Mouse (Mus musculus) thymus, postnatal 4 days (tissue): ENCODE measurements around the gene Lekr1.
A peak's percentile ranks its signal among the peaks of the same experiment; 100 is the strongest.
"Not testable (repeated sequence)": the region's sequence is repeated elsewhere in the genome, so short reads cannot be mapped to it uniquely, and the experiment has no call there.

Experiments
- DNase-seq: peaks from one replicate; pipeline ENCODE4 v3.0.0; 2021

Lekr1 gene

DNA sequence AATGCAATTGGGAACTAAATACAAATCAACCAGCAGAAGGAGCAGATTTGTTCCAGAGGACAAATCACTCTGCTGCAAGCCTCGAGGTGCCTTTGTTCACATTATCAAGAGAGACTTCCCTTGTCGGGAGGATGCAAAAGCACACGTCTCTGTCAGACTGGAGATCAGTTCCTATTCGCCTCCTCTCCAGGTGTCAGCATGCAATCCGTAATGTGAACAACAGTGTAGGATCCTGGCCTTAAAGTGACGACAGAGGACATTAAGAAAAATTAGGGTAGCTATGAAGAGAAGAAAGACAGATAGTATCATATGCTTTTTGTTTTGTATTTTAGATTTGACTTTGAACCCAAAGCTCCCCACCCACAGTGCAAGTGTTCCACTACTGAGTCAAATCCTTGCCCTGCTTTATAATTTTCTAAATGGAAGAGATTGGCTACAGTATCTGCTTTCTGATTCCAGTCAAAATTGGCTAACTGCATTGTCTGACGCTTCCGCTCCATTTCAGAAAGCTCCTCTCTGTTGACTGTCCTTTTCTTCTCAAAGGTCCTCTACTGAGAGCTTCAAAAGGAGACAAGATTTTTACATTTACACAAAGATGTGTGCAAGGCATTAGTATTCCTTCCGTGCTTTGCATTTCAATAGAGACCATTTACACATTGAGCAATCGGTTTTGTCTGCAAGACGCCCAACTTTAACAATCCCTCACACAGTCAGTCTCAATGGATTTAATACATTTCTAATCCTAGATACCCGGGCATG, 8.9 kb upstream of the Lekr1 start:
- no peak for DNase-seq

DNA sequence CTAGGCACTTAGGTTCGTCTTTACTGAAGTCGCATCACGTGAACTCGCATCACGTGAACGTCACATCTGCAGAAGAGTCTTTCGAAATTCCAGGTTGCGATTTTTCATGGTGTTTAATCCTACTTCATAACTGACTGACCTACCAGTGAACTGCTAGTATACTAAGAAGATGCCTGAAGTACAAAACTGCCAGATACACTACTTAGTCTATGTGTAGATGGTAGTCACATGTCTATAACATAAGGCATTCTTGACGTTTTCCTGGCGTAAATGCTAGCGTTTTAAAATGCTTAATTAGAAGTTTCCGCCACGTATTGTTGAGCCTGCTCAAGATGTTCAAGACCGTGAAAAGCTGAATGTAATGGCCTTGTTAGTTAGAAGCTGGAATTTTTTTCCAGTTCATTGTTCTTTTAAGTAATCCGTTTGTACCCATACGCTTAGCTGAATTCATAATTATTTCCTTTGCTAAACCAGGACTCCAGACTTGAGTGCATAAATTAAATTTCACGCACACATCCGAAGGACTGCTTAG, 7.9 kb upstream of the Lekr1 start:
- DNase-seq: no peak

DNA sequence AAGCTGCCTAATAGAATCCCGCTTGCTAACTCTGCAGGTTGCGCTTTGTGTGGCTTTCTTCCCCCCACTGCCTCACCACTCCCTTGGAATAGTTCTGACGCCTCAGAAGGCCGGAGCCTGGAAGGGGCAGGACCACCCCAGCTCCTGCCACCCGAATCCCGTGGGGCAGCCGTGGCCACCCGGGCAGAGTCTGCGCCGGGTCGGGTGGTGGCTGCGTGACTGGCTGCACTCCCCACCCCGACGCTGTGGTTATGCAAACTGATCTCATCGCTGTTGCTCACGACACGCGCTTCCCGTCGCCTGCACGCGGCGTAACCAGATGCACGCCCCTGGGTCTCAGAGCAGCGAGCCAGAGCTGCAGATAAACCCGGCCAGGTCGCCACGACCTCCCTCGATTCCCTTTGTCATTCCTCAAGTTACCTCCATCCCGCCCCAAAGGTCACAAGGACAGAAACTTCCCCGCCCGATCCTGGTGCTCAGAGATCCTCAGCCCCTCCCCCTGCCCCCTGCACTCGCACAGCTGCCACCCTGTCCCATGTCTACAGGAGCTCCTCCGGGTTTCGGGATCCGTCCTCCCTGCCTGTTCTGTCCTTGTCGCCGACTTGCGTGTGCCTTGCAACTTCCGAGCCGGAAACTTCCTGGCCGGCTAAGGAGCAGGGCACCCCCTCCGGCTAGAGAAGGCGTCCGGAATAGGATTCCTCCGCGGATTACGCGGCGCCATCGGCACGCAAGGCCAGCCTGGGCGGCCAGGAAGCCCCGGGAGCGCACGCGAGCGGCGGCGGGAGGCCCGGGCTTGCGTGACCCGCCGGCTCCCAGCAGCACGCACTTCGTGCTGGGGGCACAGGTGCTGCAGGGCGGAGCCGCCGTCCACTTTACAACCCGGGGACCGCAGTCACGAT, 7.1 kb upstream of the Lekr1 start:
- peak; percentile 82 for DNase-seq

DNA sequence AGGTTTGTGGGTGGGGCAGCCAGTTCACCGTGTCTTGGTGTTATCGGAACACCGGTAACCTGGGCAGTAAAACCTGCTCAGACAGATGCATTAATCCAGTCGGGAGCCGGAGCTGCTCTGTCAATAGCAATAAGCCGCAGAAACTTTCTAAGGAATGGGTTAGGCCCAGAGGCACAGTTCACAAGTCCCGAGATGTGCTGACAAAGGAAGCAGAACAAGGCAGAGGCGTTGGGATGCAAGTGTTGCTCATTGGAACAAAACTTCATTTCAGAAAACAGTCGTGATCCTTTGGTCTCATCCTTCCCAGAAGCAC, 6.5 kb upstream of the Lekr1 start:
- no peak for DNase-seq

DNA sequence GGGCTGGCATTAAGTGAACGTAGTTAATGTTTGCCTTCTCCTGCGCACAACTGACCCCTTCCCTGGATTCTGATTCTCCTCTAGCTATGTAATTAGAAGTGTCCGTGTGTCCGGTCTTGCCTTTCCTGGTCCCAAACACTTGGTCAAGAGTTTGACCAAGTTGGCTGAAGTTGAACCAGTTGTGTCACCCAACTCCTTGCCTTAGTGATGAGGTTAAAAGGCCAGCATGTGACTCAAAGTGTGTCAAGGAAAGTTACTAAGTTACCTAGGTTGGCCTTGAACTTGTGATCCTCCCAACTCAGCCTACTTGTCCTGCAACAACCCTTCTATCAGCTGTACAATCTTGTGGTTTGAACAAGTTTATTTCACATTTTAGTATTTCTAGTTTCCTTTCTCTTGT, 5.7 kb upstream of the Lekr1 start:
- DNase-seq: no peak

DNA sequence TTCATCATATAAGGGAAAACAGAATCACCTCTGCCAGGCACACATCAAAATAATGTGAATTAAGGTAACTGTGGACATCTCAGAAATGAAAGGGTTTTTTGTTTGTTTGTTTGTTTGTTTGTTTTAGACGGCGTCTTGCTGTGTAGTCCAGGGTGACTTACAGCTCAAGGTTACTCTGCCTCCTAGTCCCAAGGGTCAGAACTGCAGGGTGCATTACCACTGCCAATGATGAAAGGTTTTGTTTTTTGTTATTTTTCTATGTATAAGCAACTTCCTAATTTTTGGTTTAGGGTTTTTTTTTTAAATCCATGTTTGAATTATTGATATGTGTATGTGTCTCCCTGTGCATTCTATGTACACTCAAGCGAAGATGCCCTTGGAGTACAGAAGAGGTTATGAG, 4.3 kb upstream of the Lekr1 start:
- DNase-seq: no peak

DNA sequence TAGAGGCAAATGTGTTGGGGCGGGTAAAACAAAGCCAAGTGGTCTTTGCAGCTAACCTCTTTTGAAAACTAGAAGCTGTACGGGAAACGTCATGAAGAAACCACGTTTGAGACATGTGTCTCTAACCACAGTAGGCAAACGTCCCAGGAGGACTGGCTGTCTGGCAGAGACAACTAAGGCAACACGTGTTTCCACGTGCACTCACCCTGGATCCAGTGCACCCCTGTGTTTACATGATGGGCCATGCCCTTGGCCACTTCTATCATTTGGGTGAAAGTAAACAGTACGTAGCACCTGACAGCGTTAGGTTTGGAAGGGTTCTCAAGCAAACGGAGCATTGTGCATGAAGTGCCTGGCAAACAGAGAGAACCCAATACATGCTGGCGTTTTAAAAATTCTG, 2.9 kb upstream of the Lekr1 start:
- DNase-seq: peak; percentile 55

DNA sequence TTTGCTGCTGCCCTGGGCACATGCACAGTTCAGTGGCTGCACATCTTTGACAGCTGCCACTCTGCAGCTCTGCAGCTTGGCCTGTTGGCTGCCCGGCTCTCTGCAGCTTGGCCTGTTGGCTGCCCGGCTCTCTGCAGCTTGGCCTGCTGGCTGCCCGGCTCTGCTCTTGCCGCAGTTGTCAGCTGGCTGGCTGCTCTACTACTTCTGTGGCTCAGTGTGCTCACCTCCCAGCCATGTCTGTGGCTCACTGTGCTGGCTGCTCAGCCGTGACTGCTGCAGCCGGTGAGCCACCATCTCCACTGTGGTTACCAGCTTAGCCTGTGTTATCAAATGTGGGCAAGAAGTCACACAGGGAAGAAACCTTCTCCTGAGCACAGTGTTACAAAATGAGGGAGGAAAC, 4.2 kb downstream of the Lekr1 start:
- no peak for DNase-seq

DNA sequence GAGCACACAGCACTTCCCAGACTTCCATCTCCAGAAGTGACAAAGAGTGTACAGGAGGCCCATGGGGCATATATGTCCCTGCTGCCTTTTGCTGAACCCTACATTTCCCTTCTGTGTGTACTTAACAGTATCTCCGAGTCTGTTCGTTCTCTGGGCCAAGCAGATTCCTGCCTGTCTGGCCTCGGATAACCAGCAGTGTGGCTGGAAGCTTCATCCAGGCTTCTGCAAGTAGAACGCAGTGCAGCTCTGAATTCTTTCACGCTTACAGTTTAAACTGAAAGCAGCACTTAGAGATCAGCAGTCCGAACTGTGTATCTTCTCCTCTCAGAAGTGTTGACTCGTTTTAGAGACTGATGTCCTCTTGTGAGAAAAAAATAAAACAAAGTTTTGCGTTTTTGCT, 7.7 kb downstream of the Lekr1 start:
- no peak for DNase-seq

DNA sequence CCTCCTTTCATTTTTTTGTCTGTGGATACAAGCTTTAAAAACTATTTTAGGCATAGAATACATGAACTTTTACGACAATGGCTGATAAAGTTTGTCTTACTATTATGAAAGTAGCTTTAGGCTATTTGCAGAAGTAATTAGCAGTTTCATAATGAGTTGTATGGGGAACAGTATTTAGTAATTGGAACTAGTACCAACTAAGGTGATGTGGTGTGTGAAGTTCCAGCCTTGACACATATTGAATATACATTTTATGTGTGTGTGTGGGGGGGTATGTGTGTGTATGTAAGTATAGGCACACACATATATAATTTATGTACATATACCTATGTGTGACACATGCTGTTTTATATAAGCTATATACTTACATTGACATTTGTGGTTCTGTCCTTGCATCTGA, 14.6 kb downstream of the Lekr1 start:
- no peak for DNase-seq

DNA sequence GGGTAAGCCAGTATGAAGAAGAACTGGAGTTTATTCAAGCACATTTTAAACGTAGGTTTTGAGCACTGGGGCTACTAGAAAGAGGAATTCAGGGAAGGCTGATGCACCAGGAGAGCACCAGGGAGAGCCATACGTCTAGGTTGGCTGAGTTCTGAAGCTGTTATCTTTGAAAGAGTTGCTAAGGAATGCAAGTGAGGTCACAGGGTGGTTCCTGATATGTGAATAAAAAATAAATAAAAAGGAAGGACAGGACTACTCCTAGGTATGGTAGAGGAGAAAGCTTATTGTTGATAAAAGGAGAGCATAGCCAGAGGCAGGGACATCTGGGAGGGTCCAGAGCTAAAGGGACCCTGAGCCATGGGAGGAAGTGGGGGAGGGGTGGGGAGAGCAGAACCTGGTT, 23.7 kb downstream of the Lekr1 start:
- no peak for DNase-seq

DNA sequence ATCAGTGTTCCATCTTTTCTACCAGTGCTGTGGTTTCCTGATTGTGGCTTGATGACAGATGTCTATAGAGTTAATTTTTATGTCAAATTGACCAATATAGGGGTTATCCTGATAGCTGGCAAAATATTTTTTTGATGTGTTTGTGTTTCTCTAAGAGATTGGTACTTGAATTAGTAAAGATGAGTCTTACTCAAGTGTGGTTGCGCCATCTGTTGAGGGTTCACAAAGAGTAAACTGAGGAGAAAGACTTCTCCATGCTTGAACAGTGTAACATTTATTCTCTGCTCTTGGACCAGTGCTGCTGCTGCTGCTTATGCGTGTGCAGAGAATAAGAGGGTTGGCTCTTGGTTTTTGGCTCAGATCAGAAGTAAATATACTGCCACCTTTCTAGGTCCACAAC, 24.8 kb downstream of the Lekr1 start:
- no peak for DNase-seq

DNA sequence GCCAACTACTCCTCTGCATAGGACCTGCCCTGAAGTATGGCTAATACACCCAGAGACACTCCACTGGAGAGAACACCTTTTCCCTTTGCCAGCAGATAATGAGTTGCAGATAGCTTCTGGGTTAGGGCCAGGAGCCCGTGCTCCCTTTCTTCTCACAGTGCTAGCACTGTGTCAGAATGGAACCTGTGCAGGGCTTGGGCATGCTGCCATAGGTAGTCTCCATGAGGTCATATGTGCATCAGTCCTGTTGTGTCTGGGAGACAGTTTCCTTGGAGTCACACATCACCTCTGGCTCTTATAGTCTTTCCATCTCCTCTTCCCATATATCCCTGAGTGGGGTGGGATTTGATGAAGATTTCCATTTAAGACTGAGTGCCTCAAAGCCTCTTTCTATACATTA, 33.7 kb downstream of the Lekr1 start:
- no peak for DNase-seq

DNA sequence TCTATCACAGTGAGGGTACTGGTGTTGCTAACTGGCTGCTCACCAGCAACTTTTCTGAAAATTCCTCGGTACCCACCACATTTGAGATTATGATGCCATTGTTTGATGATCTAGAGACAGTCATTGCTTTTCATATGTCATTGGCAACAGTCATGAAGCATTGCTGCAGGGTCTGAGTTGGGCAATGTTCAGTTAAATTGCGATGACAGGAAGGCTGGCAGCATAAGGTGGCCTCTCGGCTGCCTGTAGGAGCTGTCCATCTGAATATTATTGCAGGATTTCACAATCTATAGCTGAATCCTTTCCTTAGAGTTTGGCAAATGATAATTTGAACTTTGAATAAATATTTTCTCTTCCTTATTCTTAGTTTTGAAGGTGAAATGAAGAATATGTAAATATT, 48.3 kb downstream of the Lekr1 start:
- no peak for DNase-seq

DNA sequence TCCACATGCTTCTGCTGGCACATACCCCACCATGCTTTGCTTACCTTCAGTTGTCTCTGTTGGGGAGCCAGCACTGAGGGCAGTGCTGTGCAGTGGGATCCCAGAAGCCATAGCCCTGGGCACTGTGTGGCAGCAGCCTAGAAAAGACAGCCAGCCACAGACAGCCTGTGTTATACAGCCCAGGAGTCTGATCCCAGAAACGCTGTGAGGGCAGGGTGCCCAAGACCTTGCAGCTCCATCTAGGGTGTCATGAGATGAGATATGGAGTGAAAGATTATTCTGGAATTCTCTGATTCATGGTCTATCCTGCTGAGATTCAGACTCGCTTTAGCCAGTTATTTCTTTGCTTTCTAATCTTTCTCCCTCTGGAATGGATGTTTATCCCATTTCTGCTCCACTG, 51.4 kb downstream of the Lekr1 start:
- DNase-seq: no peak

DNA sequence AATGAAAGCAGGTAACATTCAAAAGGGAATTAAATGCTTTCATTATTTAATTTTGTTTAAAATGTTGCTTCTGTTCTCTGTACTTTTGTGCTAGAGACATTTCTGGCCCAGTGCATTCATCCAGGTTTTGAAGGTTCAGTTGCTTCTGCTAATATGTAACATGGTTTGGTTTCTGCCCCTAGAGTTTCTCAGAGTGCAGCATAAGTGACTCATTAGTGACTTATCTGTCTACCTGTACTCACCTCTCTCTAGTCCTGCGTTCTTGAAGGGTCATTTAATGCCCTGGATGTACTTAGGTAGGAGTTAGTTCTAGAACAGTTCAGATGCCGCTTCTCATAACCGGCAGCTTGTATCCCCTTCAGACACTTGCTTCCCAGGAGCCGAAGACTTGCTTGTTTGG, 56.9 kb downstream of the Lekr1 start:
- no peak for DNase-seq

DNA sequence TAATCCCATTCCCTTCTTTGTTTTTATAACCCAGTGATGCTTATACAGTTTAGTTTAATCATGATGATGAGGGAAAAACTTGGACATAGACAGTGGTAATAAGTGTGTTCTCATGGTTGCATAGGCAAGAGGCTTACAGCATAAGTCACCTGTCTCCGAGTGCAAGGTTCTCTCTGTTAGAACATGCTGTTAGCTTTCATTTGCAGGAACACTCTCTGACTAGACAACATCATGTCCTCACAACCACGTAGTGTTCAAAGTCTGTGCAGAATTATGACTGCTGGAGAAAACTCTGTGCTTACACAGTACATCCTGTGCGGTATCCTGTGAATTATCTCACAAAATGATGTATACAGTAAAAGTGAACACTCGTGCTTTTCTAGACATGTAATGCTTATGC, 57.6 kb downstream of the Lekr1 start:
- DNase-seq: no peak

DNA sequence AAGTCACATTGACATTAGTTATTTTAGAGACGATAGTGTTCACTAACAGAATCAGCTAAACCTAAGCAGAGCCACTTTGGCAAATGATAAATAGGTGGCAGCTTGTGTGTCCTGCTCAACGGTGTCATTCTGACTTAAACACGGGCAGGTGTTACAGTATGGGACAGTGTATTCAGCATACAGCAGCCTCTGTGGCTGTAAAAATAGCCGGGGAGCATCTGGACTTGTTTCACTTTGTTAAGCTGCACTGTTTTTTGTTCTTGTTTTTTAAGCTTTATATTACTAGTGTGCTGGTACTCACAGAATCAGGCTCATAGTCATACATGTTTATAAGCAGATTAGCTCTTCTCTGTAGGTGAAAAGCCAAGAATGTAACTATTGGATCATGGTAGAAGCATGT, 71.8 kb downstream of the Lekr1 start:
- no peak for DNase-seq

DNA sequence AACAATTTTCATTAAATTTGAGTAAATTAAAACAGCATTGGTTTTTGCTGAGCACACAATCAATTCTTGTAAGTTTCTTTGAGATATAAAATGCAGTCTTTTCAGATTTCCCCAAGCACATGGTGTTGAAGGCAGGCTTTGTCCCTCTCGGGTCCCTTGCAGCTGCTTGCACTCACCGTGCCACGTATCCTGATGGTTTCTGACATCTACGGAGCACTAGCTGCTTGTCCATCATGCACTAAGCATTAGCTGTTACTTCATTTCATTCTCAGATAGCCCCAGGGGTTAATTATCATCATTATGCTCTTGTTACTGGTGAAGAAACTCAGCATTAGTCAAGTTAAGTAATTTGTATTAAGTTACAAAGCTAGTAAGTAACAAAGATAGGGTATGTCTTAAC, 78.9 kb downstream of the Lekr1 start:
- DNase-seq: no peak

DNA sequence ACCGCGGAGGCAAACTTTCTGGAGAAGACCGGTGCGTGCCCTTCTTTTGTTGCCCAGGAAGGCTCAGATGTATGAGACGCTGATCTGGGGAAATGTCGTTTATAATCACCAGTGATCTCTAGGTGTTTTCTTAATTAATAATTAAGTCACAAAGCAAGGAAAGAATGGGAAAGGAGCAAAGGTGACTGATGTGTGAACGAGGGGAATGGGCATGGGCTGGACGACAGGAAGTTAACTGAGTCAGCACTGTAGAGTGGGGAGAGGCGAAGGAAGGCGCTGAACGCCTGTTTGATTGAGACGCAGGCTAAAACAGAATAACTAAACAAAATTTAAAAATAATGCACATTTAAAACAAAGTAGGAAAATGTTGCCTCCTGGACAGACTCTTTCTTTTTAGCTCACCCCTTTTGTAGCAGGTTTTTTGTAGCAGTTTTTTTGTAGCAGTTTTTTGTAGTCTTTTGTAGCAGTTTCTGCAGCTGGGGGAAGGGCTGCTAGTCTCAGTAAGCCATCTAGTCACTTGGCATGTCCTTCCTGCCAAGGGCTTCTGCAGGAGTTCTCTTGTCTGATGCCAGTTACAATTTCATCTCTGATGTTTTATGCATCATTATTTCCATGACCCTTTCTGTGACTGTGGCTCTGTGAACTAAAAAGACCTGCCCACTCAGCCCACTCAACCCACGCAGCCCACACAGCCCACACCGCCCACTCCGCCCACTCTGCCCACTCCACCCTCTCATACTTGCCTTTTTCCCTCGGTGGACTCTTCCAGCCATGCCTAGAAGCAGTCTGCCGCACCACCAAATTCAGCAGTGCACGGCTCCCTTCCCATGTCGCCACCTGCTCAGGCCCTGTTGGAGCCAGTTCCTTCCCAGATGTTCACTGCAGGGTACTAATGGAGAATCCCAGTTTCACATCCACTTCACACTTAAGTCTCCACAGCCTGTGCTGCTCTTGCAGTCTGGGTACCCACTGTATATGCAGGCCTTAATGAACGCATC, 98.8 kb downstream of the Lekr1 start:
- peak; percentile 13 for DNase-seq

DNA sequence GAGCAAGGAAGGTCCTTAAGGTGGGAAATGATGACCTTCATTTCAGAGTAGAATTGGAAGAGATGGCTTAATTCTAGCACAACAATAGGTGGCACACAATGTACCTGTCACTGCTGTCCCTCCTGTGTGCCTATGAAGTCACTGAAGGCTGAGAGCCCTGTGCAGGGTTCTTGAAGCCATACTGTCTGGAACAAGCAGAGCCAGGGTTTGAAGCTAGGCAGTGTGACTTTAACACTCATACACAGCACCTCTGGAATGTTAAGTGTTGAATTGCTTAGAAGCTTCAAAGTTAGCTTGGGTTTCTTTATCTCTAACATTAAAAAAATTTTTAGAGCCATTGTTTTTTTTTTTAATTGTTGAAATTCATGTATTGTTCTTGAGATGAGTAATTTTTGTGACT, 100.4 kb downstream of the Lekr1 start:
- no peak for DNase-seq

DNA sequence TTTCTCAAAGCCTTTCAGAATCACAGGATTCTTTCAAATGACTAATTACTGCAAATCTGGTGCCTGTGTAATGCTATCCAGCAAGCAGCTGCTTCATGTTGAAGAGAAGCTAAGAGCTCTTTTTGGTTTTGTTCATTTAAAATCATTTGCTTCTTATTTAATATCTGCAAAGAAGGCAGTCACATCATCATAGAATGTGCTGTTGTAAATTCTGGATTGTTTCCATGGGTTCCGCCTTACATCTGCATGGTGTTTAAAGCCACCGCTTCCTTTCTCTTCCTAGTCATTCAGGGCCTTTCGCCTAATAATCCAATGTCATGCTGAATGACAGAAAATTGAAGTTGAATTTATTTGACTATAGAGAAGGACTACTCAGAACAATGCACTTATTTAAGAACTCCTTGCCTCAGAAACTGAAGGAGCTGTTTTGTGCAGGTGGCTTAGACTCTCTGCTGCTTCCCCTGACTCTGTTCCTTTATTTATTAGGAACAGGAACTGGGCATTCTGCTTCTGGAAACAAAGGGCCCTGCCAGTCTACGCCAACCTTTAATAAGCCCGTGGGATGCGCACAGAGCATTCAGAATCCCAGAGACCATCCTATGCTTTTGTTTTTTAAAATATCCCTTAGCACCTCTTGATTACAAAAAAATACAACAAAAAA, 101.3 kb downstream of the Lekr1 start:
- DNase-seq: no peak

DNA sequence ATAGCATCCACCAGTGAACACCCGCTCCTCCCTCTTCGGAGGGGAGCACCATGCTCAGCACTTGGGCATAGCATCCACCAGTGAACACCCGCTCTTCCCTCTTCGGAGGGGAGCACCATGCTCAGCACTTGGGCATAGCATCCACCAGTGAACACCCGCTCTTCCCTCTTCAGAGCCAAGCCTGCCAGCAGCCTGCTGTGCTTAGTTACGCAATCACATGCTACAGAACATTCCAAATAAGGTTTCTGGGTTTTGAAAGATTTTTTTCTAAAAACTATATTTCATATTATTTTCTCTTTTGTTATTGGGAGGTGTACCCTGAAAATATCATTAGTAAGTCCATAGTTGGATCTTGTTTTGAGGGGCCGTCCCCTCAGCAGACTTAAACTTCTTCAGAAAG, 103.6 kb downstream of the Lekr1 start:
- DNase-seq: not testable (repeated sequence)
